Mouse (Mus musculus) gastrocnemius, adult 2 months (tissue): ENCODE measurements around the gene Psma7. TPM values are rescaled to one million over a fixed set of nuclear protein-coding genes. Genes with fewer than 3 reads are reported as not detected.
A peak's percentile ranks its signal among the peaks of the same experiment; 100 is the strongest.

Source experiments
- DNase-seq: peaks from one replicate; pipeline ENCODE4 v3.0.0; 2022
- H3K27ac ChIP-seq: fragments of 200-600 bp; 2 replicates; pipeline ENCODE4 v1.8.1; 2022; ENCODE audit warnings: mild to moderate bottlenecking
- H3K4me3 ChIP-seq: fragments of 200-600 bp; 2 replicates; pipeline ENCODE4 v1.8.1; 2022; ENCODE audit warnings: mild to moderate bottlenecking, moderate library complexity
- CTCF ChIP-seq: fragments of 200-600 bp; IDR thresholded peaks from 2 replicates; pipeline ENCODE4 v1.8.1; 2022; ENCODE audit warnings: antibody characterized with exemption, mild to moderate bottlenecking, moderate library complexity
- intact Hi-C: fragments of 180-260 bp; cut with DNase I; formaldehyde crosslinking; loops from one replicate; pipeline ENCODE4 v1.15.1; 2025
- total RNA-seq, 2 experiments: library from RNA; stranded (reverse); gene quantifications; 2 replicates each; pipeline ENCODE4 v1.2.3; 2021

Gene Psma7
- total RNA-seq, 2 experiments from 2014 or later, result 135 to 160 TPM

DNA sequence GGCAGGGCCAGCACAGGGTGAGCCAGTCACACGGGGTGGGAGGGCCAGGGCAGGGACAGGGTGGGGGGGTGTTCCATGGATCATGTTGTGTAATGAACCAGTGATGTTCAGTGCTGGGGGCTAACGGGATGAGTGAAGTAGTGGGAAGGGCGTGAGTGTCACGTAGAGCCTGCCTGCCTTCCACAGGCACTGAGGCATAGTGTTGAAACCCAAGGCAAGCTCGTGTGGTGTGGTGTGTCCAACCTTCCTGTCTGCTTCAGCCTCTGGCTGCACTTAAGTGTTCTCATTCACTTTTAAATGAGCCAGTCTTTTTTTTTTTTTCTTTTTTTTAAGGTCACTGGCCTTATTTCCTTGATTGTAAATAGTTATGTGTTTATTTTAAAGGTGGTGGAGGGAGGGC, 7.5 kb downstream of the Psma7 start:
- Histone ChIP-seq H3K27ac (no peak overlapping the region), H3K4me3 (no peak overlapping the region)
- DNase-seq, result no peak
- no peak for TF ChIP-seq CTCF
- intact Hi-C loops, result no loop called here

DNA sequence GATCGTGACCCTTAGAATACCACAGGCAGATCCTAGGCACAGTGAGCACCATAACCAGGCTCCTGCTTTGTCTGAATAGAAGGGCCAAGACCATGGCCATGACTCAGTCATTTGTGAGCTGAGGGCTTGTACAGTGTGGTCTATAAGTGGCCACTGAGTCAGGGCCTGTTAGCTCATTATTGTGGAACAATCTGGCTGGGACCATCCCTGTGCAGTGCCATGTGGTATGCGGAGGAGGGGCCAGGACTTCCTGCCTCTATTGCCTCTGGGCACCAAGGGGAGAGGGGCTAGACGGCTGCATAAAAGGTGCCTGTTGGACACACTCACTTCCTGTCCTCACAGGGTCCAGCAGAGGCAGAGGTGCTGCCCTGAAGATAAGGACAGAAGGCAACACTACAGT, 8.3 kb downstream of the Psma7 start:
- no peak overlapping the region for H3K27ac ChIP-seq
- TF ChIP-seq CTCF, result no peak
- no peak overlapping the region for H3K4me3 ChIP-seq
- DNase-seq, result no peak
- intact Hi-C loops, result no loop called here

- H3K4me3 ChIP-seq, result no peak overlapping the region
- no peak overlapping the region for H3K27ac ChIP-seq
- no peak for TF ChIP-seq CTCF
- no peak for DNase-seq
- intact Hi-C loops, result no loop called here
These were observed 9.3 kb downstream of the Psma7 start for GRCm38 (mm10) chr2:180032925-180033324.

- no peak for DNase-seq
- TF ChIP-seq CTCF, result no peak
- Histone ChIP-seq H3K27ac (no peak overlapping the region), H3K4me3 (no peak overlapping the region)
- intact Hi-C loops, result no loop called here
These were observed 11.0 kb downstream of the Psma7 start for GRCm38 (mm10) chr2:180031270-180031669.

DNA sequence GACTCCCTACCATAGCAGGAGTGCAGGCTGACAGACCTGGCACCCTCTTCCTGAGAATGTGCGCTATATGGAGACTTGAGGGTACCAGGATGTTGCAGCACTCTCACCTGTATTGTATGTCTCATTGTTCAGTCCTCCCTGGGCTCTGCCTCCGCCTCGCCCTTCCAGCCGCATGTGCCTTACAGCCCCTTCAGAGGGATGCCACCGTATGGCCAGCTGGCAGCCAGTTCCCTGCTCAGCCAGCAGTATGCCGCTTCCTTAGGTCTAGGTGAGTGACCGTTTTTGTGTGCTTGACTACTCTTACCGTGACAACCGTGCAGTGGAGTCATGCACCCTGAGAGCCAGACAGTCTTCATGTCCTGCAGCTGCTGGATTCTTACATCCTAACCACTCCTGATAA, 14.5 kb downstream of the Psma7 start:
- H3K27ac ChIP-seq, result no peak overlapping the region
- intact Hi-C loops, result loop anchor here (2.0 kb wide), 1 partner anchor 13 kb away; no protein-coding TSS in a partner anchor
- no peak for DNase-seq
- H3K4me3 ChIP-seq, result no peak overlapping the region
- TF ChIP-seq CTCF, result no peak

GRCm38 (mm10) chr2:180025861-180026200, 16.4 kb downstream of the Psma7 start:
- H3K4me3 ChIP-seq, result peak overlapping the region; percentile 97
- TF ChIP-seq CTCF, result no peak
- peak overlapping the region; percentile 96 for H3K27ac ChIP-seq
- intact Hi-C loops, result loop anchor here (2.0 kb wide), 1 partner anchor 15 kb away; no protein-coding TSS in a partner anchor
- no peak for DNase-seq

DNA sequence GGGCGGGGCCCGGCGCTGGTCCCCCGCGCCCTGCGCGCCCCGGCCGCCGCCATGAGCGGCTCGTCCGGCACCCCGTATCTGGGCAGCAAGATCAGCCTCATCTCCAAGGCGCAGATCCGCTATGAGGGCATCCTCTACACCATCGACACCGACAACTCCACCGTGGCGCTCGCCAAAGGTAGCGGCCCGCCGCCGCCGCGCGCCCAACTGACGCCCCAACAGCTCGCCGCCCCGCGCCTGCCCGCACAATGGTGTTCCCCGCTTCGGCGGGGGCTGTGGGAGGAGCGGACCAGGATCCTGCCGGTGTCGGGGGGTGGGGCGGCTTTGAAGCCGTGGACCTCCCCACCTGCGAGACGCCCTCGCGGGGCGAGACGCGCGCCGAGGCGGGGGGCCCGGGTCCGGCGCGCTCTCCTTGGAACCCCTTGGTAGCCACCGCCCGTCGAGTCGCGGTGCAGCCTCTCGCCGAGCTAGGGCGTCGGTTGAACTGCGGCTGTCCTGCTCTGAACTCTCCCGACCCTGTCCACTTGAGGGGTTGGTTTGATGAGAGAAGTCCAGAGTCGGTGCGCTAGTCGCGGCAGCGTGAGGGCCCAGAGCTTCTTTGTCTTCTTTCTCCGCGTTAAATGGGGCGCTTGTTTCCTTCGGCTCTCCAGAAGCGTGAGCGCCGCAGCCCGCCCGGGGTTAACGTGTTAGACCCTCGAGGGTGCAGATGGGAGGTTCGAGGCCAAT, 16.9 kb downstream of the Psma7 start:
- DNase-seq, result peak; percentile 68
- Histone ChIP-seq H3K27ac (peak overlapping the region; percentile 96), H3K4me3 (peak overlapping the region; percentile 97)
- TF ChIP-seq CTCF, result no peak
- intact Hi-C loops, result no loop called here

- peak; percentile 100 for DNase-seq
- TF ChIP-seq CTCF, result no peak
- H3K4me3 ChIP-seq, result peak within 1 kb of the TSS; percentile 97
- peak within 1 kb of the TSS; percentile 96 for H3K27ac ChIP-seq
- intact Hi-C loops, result loop anchor here (1.0 to 5.0 kb wide), 2 partner anchors 48 to 93 kb away; partner anchors contain the start of genes Osbpl2 and Taf4
These were observed 17.7 kb downstream of the Psma7 start, which contains the start of gene Lsm14b for GRCm38 (mm10) chr2:180024401-180025098. Gene Lsm14b (plus strand): TSS chr2:180024987.

GRCm38 (mm10) chr2:180022751-180023150, 19.5 kb downstream of the Psma7 start:
- peak; percentile 57 for DNase-seq
- no peak overlapping the region for H3K4me3 ChIP-seq
- intact Hi-C loops, result loop anchor here (5.0 kb wide), 1 partner anchor 95 kb away; the partner anchor contains the start of gene Osbpl2
- H3K27ac ChIP-seq, result peak overlapping the region; percentile 96
- TF ChIP-seq CTCF, result no peak

- no peak for TF ChIP-seq CTCF
- Histone ChIP-seq H3K4me3 (no peak overlapping the region), H3K27ac (peak overlapping the region; percentile 82)
- DNase-seq, result no peak
- intact Hi-C loops, result loop anchor here (5.0 kb wide), 1 partner anchor 96 kb away; the partner anchor contains the start of gene Osbpl2
These were observed 21.3 kb downstream of the Psma7 start for GRCm38 (mm10) chr2:180020919-180021318.

- intact Hi-C loops, result loop anchor here (5.0 kb wide), 1 partner anchor 97 kb away; the partner anchor contains the start of gene Osbpl2
- TF ChIP-seq CTCF, result no peak
- peak; percentile 64 for DNase-seq
These were observed 22.1 kb downstream of the Psma7 start for GRCm38 (mm10) chr2:180020091-180020661.

DNA sequence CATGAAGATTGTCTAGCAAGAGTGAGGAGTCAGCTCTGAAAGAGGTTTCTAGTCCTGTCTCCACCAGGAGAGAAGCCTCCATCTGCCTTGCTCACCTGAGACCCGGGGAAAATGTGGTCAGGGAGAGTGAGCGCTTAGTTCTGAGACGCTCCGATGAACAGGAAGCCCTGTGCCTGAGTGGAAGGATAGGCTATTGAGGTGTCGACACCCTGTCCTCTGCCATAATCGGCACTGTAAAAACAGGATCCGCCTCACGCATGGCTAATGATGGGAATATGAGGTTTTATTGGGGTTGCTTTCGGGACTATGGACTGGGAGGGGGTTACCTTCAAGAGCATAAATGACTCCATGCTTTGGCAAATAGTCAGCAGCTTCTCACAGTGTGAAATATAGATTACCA, 23.7 kb downstream of the Psma7 start:
- no peak for DNase-seq
- Histone ChIP-seq H3K27ac (no peak overlapping the region), H3K4me3 (no peak overlapping the region)
- intact Hi-C loops, result no loop called here
- TF ChIP-seq CTCF, result no peak

More at GRCm38 (mm10) chr2:180020091-180020661, 22.1 kb downstream of the Psma7 start:
- Histone ChIP-seq H3K27ac (peak overlapping the region; percentile 82), H3K4me3 (no peak overlapping the region)

GRCm38 (mm10) chr2:180017632-180018031, 24.6 kb downstream of the Psma7 start:
- no peak for DNase-seq
- TF ChIP-seq CTCF, result no peak
- intact Hi-C loops, result no loop called here
- no peak overlapping the region for H3K27ac ChIP-seq
- no peak overlapping the region for H3K4me3 ChIP-seq
